Mouse (Mus musculus): ENCODE measurements around the gene Sprr2i. TPM values are rescaled to one million over a fixed set of nuclear protein-coding genes. Genes with fewer than 3 reads are reported as not detected.

Gene Sprr2i
- polyA plus RNA-seq (2017; shearing (Covaris generic)): not detected

GRCm38 (mm10) chr3:92407691-92408090 lies at the start of gene Sprr2i:
TSS of gene Sprr2i (plus strand) at chr3:92407991.

GRCm38 (mm10) chr3:92364887-92365286 lies 42.9 kb upstream of the Sprr2i start, which contains the start of gene Sprr2f:
TSS of gene Sprr2f (plus strand) at chr3:92365187.

GRCm38 (mm10) chr3:92385385-92385784 lies 22.4 kb upstream of the Sprr2i start, which contains the start of gene Sprr2h:
TSS of gene Sprr2h (plus strand) at chr3:92385685.

GRCm38 (mm10) chr3:92417782-92418181 lies 10.0 kb downstream of the Sprr2i start, which contains the start of gene Sprr2j-ps:
TSS of gene Sprr2j-ps (plus strand) at chr3:92418082.

GRCm38 (mm10) chr3:92429323-92429722 lies 21.5 kb downstream of the Sprr2i start, which contains the start of gene Gm9774:
TSS of gene Gm9774 (minus strand) at chr3:92429423.

GRCm38 (mm10) chr3:92432282-92432681 lies 24.5 kb downstream of the Sprr2i start, which contains the start of gene Sprr2k:
TSS of gene Sprr2k (plus strand) at chr3:92432582.

GRCm38 (mm10) chr3:92438689-92439088 lies 30.9 kb downstream of the Sprr2i start, which contains the start of gene Sprr1b:
TSS of gene Sprr1b (minus strand) at chr3:92438789.

GRCm38 (mm10) chr3:92458620-92459019 lies 50.8 kb downstream of the Sprr2i start, which contains the start of gene Sprr3:
TSS of gene Sprr3 (minus strand) at chr3:92458720.

Other genes starting within 250 kb of the Sprr2i start
- gene Sprr2a1, start 192.2 kb upstream of the Sprr2i start, polyA plus RNA-seq (2017; shearing (Covaris generic)): not detected
- gene Sprr2a2, start 192.1 kb upstream of the Sprr2i start, polyA plus RNA-seq (2017; shearing (Covaris generic)): not detected
- gene Sprr2a3, start 122.6 kb upstream of the Sprr2i start, polyA plus RNA-seq (2017; shearing (Covaris generic)): not detected
- gene Sprr2b, start 91.4 kb upstream of the Sprr2i start, polyA plus RNA-seq (2017; shearing (Covaris generic)): not detected
- not detected for gene Sprr2d, start 68.9 kb upstream of the Sprr2i start, polyA plus RNA-seq (2017; shearing (Covaris generic))
- gene Sprr2e, start 55.8 kb upstream of the Sprr2i start, polyA plus RNA-seq (2017; shearing (Covaris generic)): not detected
- not detected for gene Sprr2f, start 42.8 kb upstream of the Sprr2i start, polyA plus RNA-seq (2017; shearing (Covaris generic))
- not detected for gene Sprr2h, start 22.3 kb upstream of the Sprr2i start, polyA plus RNA-seq (2017; shearing (Covaris generic))
- not detected for gene Sprr2j-ps, start 10.1 kb downstream of the Sprr2i start, polyA plus RNA-seq (2017; shearing (Covaris generic))
- 27.2 TPM for gene Gm9774, start 21.4 kb downstream of the Sprr2i start, polyA plus RNA-seq (2017; shearing (Covaris generic))
- gene Sprr2k, start 24.6 kb downstream of the Sprr2i start, polyA plus RNA-seq (2017; shearing (Covaris generic)): not detected
- gene Sprr1b, start 30.8 kb downstream of the Sprr2i start, polyA plus RNA-seq (2017; shearing (Covaris generic)): not detected
- gene Sprr3, start 50.7 kb downstream of the Sprr2i start, polyA plus RNA-seq (2017; shearing (Covaris generic)): not detected
- gene Sprr1a, start 77.9 kb downstream of the Sprr2i start, polyA plus RNA-seq (2017; shearing (Covaris generic)): not detected
- gene Sprr4, start 92.5 kb downstream of the Sprr2i start, polyA plus RNA-seq (2017; shearing (Covaris generic)): not detected
- not detected for gene 2310046K23Rik, start 126.5 kb downstream of the Sprr2i start, polyA plus RNA-seq (2017; shearing (Covaris generic))
- not detected for gene Ivl, start 165.7 kb downstream of the Sprr2i start, polyA plus RNA-seq (2017; shearing (Covaris generic))
- not detected for gene Smcp, start 181.0 kb downstream of the Sprr2i start, polyA plus RNA-seq (2017; shearing (Covaris generic))
- not detected for gene 2210017I01Rik, start 199.5 kb downstream of the Sprr2i start, polyA plus RNA-seq (2017; shearing (Covaris generic))
- gene Lce6a, start 213.7 kb downstream of the Sprr2i start, polyA plus RNA-seq (2017; shearing (Covaris generic)): not detected
- not detected for gene Lce1a1, start 240.3 kb downstream of the Sprr2i start, polyA plus RNA-seq (2017; shearing (Covaris generic))
- gene Lce1b, start 248.9 kb downstream of the Sprr2i start, polyA plus RNA-seq (2017; shearing (Covaris generic)): not detected

Measured in effector memory CD4-positive, alpha-beta T cell, adult 5 months (primary cell).